Mouse (Mus musculus) left cerebral cortex, adult 18-20 months (tissue): ENCODE results near the gene Dnaja2. TPM values are rescaled to one million over a fixed set of nuclear protein-coding genes. Genes with fewer than 3 reads are reported as not detected.

Experiments used
- DNase-seq, 2 experiments: peaks; one replicate each; pipeline ENCODE4 v3.0.0; 2021 to 2022; ENCODE audit warnings: low spot score in 2 of 2, mixed read lengths in 1 of 2
- total RNA-seq, 2 experiments: library from RNA; stranded (reverse); gene quantifications; 2 replicates each; pipeline ENCODE4 v1.2.3; 2021

Gene Dnaja2
- total RNA-seq, 2 experiments from 2014 or later = 208 to 220 TPM

DNA sequence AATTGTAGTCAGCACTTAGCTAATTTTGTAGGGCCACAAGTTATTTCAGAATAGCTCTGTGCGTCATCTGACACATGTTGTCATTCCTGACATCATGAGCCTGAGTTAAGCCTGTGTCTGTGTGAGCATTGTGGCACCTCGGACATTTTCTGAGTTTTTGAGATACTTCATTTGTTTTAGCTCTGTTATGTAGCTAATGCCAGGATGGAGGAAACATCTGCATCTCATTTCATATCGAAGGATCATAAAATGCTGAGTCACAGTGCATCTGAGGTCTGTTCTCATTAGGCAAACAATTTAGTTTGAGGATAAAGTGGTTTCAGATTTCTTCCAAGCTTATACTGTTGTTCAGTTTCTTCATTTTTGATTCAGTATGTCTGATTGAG is 2.5 kb upstream of the Dnaja2 start:
- no peak for DNase-seq

DNA sequence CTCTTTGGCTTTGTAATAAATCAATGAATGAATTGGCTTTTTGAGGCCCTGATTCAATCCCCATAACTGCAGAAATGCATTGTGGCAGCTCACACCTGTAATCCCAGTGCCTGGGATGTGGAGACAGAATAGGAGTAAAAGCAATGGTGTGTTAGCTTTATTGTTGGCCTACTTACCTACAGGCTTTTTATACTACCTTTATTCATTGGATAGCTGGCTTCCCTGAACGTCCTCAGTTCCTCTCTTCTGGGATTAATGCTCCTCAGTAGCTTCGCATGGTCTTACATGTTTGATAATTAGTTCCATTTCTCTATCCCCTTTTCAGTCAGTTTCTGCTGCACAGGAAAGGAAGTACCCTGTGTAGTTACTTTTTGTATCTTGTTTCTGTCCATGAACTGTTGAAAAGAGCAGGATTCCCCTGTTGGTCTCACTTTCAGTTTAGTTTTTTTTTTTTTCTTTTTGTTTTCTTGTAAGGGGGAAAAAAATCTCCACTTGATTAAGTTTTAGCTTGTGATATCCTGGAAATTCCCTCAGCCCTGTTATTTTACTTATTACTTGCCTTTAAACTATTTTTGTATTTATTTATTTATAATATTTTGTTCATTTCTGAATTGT is 1.9 kb upstream of the Dnaja2 start:
- no peak for DNase-seq

DNA sequence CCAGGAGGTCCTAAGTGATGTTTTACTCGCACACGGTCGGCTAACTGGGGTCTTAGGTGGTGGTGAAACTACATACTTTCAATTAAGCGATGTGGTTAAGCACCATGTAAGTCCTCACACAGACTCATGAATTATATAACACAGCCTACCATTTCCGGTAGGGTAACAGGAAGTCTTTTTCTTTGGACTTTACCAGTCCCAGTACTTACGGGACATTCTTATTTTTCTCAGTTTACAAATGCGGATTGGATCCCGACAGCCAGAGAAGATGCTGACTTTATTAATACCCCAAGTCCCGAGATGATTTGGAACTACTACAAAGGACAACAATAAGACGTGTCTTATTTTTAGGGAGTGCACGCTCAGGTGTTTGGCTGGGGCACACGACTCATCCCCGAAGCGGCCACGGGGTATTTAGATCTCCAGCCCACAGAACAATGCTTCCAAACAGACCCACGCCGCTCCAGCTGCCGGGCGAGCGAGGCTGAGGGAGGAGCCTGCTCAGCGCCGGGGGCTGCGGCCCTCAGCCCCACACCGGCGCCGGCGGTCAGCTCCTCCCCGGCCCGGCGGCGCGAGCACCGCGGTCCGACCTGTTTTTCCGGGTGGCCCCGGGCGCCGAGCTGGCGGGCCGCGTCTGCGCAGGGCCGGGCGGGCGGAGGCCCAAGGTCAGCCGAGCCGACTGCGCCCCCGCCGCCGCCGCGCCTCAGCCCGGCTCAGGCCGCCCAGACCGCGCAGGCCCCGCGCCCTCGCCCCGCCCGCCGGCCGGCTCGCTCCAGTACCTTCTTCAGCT is 558 bp downstream of the Dnaja2 start:
- peak in 1 of 2 experiments; percentile 10 for DNase-seq

DNA sequence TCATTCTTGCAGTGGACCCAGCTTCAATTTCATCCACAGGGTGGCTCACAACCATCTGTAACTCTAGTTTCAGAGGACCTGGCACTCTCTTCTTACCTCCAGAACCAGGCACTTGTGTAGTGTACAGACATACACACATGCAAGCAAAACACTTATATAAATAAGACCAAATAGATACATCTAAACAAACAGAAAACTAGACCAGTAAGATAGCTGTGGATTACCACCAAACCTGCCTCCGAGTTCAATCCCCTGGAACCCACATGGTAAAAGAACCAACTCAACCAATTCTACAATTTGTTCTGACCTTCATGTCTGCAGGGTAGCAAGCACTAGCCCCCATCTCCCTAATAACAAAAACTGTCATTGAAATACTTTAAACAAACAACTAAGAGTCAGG is 3.2 kb downstream of the Dnaja2 start:
- DNase-seq = no peak

DNA sequence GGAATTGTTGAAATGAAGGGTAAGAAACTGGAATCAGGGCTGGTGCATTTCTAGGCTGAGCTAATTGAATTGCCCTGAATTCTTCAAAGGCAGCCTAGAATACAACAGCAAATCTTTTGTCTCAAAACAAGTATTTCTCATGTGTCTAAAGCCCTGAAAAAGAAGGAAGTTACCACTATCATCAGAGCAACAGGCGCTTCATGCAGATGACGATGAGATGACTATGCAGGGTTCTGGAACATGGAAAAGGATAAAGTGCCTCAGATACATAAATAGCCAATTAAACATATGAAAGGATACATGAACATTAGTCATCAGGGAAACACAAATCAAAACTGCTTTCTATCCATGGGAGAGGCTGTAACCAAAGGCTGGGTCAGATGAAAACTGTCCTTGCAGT is 18.8 kb downstream of the Dnaja2 start:
- no peak for DNase-seq

DNA sequence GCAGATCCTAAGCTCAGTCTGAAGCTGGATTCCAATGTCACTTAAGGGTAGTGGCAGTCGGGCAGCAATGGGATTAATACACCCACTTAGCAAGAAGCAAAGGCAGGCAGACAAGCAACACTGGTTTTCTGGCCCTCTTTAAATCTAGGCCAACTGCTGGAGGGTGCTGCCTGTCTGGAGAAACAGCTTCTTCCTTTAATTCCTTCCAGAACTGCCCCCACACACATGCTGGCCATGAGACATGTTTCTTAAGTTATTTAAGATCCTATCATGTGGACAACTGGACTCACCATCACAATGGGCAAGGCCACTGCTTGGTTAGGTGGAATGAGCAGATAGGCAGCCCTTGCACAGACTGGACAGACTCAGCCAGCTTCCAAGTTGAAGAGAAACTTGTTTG is 21.0 kb downstream of the Dnaja2 start:
- peak in 1 of 2 experiments; percentile 60 for DNase-seq

DNA sequence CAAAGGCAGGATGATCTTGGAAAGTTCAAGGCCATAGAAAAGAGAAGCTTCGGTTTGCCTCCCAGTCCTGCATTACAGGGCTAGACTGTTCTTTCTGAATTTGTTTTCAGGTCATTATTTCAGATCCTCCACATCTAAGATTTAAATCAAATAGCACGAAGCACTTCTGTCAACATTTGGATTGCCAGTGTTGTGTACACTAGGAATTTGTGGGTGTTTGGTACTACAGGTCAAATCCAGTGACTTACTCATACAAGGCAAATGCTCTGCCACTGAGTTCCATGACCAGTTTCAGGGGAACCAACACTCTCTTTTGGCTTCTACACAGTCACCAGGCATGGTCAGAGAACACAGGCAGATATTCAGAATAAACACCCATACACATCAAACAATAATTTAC is 21.7 kb downstream of the Dnaja2 start:
- DNase-seq = no peak

DNA sequence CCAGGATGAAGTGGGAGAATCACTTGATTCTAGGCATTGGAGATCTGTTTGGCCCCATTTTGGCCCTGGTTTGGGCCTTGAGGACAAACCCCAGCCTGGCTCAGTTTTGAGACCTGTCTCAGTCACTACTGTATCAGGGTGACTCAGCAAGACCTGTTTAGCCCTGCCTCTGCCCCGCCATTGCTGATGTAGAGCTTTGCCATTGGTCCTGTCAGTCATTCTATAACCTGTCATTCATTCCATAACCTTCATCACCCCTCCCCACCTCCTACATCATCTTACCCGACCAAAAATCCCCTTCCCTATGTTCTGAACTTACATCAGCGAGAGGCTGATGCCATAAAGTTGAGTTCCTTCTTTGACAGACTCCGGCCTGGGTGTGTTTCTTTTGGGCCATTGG is 22.3 kb downstream of the Dnaja2 start:
- no peak for DNase-seq

DNA sequence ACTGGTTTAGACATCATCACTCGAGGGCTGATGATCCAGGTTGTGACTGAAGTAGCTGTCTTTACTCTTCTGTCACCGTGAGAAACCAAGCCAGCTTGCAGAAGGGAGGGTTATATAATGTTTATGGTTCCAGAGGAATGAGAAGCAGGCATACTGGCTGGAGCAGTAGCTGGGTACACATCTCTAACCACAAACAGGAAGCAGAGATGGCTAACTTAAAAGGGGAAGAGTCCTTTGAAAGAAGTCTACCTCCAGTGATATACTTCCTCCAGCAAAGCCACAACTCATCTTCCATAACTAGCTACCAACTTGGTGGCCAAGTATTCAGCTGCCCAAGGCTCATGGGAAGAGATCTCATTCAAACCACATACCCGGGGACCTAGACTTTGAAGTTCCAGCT is 23.7 kb downstream of the Dnaja2 start:
- no peak for DNase-seq

DNA sequence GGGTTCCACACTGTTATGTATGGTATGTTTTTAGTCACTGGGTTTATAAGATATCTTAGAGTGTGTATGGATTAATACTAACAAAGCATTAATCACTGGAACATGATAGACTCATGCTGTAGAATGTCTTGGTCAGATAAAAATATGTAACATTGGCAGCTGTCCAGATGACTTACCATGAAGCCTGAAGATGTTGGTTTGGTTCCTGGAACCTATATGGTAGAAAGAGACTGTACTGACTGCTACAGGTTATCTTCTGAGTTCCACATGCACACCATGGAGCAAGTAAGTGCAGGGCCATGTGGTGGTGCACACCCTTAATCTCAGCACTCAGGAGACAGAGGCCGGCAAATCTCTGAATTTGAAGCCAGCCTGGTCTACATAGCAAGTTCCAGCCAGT is 24.4 kb downstream of the Dnaja2 start:
- no peak for DNase-seq

DNA sequence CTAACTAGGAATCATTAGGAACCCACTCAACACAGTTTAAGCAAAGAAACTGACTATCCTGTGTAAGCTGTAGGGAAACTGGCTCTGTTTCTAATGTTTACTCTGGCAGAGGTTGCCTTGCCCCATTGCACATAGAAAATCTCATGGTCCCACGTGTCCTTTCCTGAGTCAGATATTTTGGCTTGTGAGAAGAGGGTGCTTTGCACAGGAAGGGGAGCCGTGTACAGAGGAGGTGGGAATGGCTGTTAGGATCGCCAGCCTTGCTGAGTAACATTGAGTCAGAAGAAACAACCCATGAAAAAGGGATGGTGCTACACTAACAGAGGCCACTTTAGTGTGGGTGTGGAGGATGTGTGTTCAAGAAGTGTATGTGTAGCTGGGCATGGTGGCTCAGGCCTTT is 26.2 kb downstream of the Dnaja2 start:
- DNase-seq = no peak

DNA sequence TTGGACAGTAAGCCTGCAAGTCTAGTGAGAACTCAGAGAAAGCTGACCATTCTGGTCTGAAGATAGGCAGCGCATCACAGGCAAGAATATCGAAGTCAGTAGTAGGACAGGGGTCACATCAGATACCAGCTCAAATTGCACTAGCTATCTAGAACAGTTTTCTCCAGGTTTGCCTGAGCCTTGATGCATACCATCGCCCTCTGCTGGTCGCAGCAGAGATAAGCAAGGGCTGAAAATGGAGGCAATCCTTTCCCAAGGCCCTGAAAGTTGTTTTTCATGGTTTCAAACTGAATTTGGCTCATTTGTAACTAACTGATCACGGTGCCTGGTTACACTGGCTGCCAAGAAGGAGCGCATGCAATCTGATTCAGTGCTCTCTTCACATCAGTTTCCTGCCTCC is 29.0 kb downstream of the Dnaja2 start:
- peak; percentile 68 to 73 for DNase-seq

DNA sequence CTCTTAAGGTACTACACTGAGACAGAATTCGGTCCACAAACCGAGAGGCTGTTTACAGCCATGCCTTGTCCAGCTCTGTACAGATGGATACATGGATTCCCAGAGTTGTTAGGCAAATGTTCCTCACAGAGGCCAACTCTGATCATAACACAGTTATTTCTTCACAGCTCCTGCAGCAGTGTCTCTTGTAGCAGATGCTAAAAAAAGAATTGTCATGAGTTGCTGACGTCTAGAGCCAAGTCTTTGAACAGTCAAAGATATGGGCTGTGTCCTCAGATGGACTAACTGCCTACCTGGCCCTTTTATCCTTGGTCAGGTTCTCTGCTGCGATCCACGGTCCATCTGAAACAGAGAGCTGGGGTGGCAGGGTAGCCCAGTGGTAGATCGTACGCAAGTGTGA is 31.1 kb downstream of the Dnaja2 start:
- no peak for DNase-seq

DNA sequence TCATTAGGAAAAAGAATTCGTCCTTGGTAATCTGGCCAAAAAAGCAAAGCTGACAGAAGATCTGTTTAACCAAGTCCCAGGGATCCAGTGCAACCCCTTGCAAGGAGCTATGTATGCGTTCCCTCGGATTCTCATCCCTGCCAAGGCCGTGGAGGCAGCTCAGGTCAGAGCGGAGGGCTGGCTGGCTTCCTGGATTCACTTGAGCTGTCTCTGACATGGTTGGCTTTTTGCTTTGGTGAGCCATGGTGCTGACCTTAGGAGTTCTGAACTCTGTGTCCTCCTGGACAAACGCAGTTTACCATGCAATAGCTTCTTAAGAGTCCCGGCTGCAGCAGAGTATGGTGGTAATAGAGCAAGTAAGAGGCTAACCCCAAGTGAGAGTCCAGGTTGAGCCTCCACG is 33.8 kb downstream of the Dnaja2 start:
- DNase-seq = no peak

DNA sequence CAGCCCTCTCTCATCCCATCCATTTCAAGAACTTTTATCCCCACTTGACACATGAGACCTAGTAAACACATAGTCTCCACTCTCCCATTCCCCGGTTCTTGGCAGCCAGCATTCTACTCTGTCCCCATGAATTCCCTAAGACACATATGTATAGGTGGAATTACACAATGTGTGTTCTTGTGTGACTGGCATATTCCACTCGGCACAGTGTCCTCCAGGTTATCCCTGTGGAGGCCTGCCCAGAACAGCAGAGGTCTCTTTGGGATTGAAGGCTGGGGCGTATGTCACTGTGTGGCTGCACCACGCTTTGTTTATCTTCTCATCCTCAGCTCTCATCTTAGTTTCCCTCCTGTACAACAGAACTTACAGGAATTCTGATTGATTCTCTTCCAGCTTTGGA is 34.6 kb downstream of the Dnaja2 start:
- DNase-seq = no peak

DNA sequence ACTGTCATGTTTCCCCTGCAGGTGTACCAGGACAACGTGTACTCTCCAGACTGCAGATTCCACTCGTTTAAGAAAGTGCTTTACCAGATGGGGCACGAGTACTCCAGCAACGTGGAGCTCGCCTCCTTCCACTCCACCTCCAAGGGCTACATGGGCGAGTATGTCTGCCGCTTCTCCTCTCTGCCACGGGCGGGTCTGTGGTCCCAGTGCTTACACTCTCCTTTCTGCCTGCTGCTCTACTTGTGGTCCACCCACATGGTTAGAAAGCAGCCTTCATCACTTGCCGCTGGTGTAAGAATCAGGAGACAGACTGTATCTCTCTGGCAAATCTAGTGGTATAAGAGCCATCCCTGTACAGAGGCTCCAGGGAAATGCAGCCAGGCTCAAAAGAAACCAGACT is 37.2 kb downstream of the Dnaja2 start:
- peak; percentile 57 to 66 for DNase-seq

DNA sequence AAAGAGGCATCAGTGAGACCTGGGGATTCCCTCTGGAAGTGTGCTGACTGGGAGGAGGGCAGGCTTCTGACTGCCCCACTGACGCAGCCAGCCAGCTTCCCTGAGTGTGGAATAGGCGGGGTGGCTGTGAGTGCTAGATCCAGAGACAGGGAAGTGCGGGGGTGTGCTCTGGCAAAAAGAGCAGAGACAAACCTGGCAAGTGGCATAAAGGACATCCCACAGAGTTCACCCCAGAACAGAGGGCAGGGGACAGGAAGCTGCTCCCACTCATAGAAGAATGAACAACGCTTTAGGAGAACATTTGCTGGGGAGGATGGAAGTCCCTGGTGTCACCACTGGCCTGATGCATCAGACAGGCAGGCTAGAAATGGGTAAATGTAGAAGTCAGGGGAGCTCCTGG is 37.8 kb downstream of the Dnaja2 start:
- DNase-seq = peak; percentile 58 to 80

DNA sequence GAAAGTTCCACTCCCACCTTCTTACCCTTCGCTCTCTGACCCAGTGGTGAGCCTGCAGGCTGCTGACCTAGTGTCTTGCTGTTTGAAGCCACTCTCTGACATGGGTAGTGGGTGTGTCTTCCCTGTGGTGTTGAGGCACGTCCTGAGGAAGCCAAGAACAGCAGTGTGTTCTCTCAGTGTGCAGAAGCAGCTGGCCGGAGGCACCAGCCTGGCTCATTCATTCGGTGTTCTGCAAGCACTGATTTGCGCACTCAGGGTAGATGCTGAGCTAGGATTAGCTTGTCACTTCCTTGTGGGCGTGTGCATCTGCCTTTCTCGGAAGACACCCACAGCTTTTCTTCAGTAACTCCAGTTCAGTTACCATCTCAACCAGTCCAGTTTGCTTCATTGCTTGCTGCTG is 39.8 kb downstream of the Dnaja2 start:
- DNase-seq = peak; percentile 68 to 85

DNA sequence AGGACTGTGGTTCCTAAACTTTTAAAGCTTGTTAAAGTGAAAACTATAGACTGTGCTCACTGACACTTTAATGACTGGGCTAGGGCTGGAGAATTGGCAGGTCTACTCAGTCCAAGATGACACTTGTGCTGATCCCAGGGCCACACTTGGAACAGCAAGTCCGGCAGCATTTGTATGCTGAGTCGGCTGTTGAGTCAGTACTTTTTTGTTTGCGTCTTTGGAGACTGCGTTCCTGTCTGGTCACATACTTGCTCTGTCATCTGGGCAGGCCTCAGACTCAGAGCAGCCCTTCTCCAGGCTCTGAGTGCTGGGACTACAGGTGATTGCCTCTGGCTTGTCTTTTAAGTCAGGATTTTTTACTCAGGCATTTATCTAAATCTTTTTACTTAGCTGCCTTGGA is 41.9 kb downstream of the Dnaja2 start:
- no peak for DNase-seq

DNA sequence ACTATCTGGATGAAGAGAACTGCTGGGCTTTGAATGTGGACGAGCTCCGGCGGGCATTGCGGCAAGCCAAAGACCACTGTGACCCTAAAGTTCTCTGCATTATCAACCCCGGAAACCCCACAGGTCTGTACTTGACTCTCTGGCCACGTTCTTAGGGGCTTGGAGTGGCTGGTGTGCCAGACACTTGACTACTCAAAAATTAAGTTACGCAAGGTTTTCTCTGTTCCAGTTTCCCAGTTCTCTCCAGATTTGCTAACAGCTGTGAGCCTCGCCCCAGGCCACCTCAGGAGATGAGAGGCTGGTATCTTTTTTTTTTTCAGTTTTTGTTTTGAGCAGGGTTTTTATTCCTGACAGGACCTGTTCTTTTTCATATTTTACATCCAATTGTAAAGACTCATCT is 42.9 kb downstream of the Dnaja2 start:
- no peak for DNase-seq

DNA sequence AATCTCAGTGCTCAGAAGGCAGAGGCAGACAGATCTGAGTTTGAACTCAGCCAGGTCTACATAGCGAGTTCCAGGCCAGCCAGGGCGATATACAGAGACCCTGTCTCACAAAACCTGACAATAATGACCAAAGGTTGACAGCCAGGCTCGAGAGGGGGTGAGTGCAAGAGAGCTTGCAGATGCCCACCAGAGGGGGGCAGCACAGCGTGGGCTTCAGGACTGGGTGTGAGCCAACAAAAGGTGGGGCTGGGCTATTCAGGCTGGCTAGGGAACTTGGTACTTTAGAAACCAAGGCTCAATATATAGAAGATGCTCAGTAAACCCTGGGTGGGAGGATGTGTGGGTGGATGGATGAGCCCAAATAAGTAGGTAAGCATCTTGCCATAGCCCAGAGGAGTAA is 46.5 kb downstream of the Dnaja2 start:
- DNase-seq = no peak

DNA sequence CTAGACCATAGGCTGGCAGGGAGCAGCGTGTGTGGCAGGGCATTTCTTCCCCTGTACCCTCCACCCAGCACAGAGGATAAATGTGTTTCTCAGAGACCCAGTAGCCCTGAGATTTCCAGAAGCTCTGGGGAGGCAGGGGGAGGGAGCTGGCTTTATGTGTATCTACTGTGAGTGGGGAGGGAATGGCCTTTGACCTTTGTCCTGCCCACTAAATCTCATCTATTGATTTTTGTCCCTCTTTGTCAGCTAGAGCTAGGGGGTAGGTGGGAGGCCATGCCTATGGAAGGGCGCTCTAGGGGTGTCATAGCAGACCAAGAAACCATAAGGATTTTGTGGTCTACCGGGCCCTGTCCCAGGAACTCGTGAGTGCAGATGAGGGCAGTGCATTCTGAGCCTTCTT is 48.5 kb downstream of the Dnaja2 start:
- no peak for DNase-seq

DNA sequence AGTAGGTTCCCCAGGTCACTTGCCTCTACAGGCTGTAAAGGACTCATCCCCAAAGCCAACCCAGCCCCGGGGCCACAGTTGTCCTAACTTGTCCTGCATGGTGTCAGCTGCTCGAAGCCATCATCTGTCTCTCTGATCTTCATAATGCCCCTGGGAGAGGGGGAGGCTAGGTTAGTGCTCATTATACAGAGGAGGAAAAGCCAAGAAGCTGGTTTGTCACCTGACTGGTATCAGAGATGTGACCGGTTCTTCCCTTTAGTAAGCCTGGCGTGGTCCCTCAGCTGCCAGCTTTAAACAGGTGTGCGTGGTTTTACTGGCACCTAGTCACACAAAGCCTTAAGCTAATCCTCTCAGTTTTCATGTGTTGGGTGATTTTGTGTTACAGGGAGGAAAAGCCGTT is 50.4 kb downstream of the Dnaja2 start:
- DNase-seq = no peak
